Mouse (Mus musculus) megakaryocyte-erythroid progenitor cell, adult 5-6 weeks (primary cell): ENCODE measurements around the gene Lrrn3. TPM values are rescaled to one million over a fixed set of nuclear protein-coding genes. Genes with fewer than 3 reads are reported as not detected.

Experiments used
- ATAC-seq: replicated peaks from 2 replicates; pipeline ENCODE4 v1.8.0; 2016; ENCODE audit warnings: mild to moderate bottlenecking, inconsistent platforms; ENCODE audit not compliant: severe bottlenecking, poor library complexity, low FRiP score, low TSS enrichment
- total RNA-seq, 2 experiments: library from RNA; stranded (forward) in 1 of 2; stranded (reverse) in 1 of 2; fragments of 200-1000, 215-1000 nt in 1 of 2; fragments of >200 nt in 1 of 2; fragmentation: Nextera tagmentation in 1 of 2; gene quantifications; 2 replicates each; pipeline ENCODE4 v1.2.3; 2014 to 2017

Gene Lrrn3
- total RNA-seq, 2 experiments from 2014 or later: not detected

DNA sequence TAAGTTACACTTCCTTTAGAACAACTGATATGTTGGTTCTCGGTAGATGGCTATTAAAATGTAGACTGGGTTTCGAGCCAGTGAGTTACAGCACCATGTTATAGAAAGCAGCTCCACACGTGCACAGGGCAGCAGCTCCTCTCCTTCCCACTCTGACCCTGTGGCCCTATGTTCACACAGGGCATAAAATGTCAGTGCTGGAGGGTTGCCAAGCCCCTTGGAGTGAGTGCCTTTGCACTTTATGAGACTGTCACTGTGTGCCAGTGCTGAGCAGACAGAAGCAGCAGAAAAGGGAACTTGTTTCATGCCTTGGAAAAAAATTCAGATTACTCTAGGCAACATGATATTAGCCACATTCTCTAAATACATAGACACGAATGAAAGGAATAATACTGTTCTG, 47.8 kb downstream of the Lrrn3 start:
- no peak for ATAC-seq

DNA sequence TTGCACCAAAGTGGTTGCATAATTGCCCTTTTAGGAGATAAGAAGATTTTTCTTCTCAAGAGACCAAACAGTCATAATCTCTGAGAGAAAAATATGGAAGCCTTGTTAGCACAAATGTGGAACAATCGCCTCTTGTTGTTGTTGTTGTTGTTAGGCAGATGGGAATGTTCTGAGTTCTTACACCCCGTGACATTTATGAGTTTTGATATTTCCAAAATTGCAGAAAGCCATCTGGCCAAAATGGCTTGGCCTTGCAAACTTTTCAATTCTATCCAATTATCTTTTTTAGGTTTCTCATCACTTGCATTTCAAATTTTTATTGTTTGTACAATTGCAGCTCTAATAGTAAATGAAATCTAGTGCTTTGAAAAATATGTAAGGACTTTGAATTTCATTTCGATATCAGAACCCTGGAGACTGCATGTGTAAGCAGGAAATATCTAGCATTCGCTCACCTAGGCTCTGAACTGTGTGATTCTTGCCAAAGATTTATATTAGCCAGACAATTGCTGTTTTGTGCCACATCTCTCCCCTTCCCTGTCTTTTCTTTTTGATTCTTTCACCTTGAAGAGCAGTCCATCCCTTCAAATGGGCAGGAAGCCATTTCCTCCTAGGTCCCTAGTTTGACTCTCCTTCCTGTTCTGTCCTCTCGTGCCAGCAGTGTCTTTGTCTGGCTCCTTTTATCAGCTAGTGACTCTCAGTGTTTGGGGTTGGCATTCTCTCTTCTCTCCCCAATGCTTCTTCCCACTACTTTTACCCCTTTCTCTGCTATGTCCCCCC, 49.8 kb downstream of the Lrrn3 start:
- no peak for ATAC-seq

DNA sequence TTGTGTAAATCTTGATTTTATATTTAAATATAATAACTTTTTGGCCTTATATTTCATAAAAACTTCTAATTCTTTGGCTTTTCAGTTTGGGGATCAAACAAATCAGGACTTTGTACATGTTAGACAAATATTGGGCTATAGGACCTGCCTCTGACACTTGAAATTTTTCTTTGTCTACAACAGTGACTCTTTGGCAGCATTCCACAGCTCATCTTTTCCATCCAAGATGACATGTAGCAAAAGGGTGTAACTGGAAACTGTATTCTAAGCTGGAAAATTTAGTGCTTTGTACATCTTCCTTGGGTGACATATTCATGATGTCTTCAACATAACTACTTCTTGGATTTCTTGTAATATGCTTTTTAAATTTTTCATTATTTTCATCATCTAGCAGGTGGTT, 57.4 kb downstream of the Lrrn3 start:
- no peak for ATAC-seq

DNA sequence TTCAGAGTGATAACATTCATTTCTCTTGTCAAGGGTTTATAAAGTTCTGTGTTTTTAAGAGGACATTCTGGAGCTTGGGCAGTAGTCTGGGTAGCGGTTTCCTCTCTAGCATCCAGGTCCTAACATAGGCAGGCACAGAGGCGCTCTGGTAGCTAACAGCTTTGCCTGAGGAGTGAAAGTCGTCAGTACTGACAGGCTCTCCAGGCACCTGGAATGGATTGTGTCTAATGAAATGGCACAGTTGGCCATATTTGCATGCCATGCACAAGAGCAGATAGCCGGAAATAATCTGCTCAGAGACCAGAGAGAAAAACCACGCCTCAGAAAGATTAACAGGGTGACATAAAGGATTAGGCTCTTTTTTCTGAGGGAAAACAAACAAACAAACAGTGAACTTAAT, 58.8 kb downstream of the Lrrn3 start:
- no peak for ATAC-seq

DNA sequence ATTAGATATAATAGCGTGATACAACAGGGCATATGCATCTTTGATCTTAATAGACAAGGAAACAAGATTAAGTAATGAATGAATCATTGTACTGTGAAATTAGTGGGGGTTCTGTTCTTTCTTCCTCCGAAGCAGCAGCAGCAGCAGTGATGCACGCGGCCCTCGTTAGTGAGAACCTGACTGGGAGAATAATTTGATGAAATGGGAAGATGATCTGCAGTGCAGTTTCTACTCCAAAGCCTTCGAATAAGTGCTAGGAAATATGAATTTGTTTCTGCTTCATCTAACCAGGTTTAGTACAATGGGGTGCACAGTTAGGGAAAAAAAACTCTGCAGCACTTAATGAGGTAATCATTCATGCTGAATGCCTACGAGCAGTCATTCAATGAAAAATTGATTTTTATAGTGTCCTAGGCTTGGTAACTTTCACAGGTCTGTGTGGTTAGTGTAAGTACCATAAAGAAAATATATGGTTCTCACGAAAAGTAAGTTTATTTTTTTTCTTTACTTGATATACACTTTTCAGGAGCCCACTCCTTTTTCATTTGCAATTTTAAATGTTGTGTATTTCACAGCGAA, 61.0 kb downstream of the Lrrn3 start:
- ATAC-seq: no peak

DNA sequence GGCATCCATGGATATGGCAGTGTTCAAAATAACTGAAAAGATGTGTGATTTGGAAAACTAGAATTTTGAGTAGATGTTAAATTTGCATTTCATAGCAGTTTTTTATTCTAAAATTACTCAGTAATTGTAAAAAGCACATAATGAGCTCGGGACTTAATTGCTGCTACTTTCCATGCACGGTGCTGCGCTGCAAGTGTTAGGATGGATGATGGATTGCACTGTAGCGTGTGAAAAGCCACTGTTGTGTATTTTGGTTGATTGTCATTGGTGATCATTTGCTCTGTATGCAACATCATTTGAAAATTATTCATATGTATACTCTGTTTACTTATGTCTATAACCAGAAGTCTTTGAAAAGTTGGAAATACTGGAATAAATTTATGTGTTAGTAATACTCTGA, 68.3 kb downstream of the Lrrn3 start:
- ATAC-seq: no peak

DNA sequence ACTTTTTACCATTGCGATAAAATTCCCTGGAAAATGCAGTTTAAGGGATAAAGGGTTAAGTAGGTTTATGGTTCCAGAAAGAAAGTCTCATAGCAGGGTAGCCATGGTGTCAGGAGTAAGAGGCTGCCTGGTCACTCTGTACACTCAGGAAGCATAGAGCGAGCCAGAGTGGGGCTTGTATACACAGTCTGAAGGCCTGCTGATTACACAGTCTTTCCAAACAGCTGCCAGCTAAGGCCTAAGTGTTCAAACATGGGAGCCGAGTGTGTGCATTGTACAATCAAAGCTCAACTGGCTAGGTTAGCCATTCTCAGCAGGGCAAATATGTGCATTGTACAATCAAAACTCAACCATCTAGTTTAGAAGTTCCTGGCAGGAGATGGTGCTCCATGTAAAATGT, 69.1 kb downstream of the Lrrn3 start:
- ATAC-seq: no peak

DNA sequence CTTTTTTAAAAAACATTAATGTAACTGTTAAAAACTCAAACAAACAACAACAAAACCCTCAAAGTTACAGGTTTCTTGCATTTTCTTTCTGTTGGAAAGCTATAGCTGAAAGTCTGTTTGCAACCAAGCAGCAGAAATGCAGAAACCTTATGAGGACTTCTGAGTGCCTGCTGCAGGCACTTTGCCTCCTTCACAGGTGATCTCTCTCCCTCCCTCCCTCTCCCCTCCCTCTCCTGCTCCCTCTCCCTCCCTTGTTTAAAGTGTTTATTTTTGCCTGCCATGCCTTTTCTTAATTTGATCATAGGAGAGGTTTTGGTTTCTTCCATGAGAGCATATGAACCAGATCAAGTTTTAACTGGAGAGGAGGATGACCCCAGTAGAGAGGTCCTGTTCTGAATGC, 69.6 kb downstream of the Lrrn3 start:
- no peak for ATAC-seq

DNA sequence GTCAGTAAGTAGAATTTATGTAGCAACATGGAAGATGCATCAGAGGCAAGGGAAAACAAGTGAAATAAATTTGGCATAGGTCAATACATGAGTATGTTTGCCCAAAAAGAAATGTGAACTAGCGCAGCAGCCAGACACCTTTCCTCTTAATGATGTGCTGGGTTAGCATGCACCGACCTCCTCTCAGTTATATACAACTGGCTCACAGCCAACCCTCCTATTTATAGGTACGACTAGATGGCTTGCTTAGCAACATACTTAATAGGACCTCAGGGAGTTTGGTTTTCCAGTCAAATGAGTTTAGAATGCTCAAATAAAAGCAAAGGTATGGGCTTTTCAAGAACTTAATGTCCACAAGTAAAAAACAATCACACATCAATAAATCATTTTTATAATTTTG, 76.8 kb downstream of the Lrrn3 start:
- ATAC-seq: no peak

DNA sequence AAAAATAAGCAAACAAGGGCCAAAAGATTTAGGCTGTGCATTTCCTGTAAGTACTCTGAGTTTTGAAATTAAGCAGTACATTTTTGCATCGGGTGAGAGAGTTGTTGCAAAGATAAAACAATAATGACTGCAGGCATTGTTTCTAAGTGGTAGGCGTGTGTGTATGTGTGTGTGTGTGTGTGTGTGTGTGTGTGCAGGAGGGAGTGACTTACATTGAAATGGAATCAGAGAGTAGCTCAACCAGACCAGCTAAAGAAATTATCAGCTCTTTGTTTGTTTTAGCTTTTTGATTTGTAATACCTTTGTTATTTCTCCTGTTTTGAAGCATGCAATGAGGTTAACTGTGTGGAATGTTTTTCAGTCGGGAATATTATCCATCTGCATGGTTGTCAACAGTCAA, 84.3 kb downstream of the Lrrn3 start:
- no peak for ATAC-seq
